Mouse (Mus musculus): ENCODE results near the gene Dusp10. TPM values are rescaled to one million over a fixed set of nuclear protein-coding genes. Genes with fewer than 3 reads are reported as not detected.

Dusp10 gene
- total RNA-seq, 2 experiments from 2014 or later = 20.2 to 32.6 TPM

GRCm38 (mm10) chr1:184030070-184030802 lies 17.1 kb downstream of the Dusp10 start:
- DNase-seq = no peak

GRCm38 (mm10) chr1:184032682-184033389 lies 19.7 kb downstream of the Dusp10 start:
- DNase-seq = no peak

GRCm38 (mm10) chr1:184033390-184034010 lies 20.4 kb downstream of the Dusp10 start:
- DNase-seq = peak; percentile 72

GRCm38 (mm10) chr1:184034011-184034557 lies 21.0 kb downstream of the Dusp10 start, which contains the start of gene 1700056E22Rik:
1700056E22Rik (minus strand) TSS chr1:184034301.
- DNase-seq = peak; percentile 99

GRCm38 (mm10) chr1:184034741-184035181 lies 21.7 kb downstream of the Dusp10 start:
- DNase-seq = no peak

- DNase-seq = no peak
Measured at GRCm38 (mm10) chr1:184035346-184035903, 22.3 kb downstream of the Dusp10 start.

GRCm38 (mm10) chr1:184037802-184038201 lies 24.7 kb downstream of the Dusp10 start:
- DNase-seq = no peak

- DNase-seq = peak; percentile 31
Measured at GRCm38 (mm10) chr1:184039301-184039700, 26.2 kb downstream of the Dusp10 start.

- peak; percentile 72 for DNase-seq
Measured at GRCm38 (mm10) chr1:184040181-184040580, 27.1 kb downstream of the Dusp10 start.

- DNase-seq = no peak
Measured at GRCm38 (mm10) chr1:184040906-184041305, 27.8 kb downstream of the Dusp10 start.

GRCm38 (mm10) chr1:184041778-184042573 lies 28.9 kb downstream of the Dusp10 start:
- DNase-seq = peak; percentile 67

- no peak for DNase-seq
Measured at GRCm38 (mm10) chr1:184042745-184043144, 29.6 kb downstream of the Dusp10 start.

- no peak for DNase-seq
Measured at GRCm38 (mm10) chr1:184043391-184043790, 30.3 kb downstream of the Dusp10 start.

- no peak for DNase-seq
Measured at GRCm38 (mm10) chr1:184046070-184046677, 33.1 kb downstream of the Dusp10 start.

GRCm38 (mm10) chr1:184047818-184048217 lies 34.7 kb downstream of the Dusp10 start:
- no peak for DNase-seq

GRCm38 (mm10) chr1:184048675-184049418 lies 35.7 kb downstream of the Dusp10 start:
- no peak for DNase-seq

GRCm38 (mm10) chr1:184051286-184051685 lies 38.2 kb downstream of the Dusp10 start:
- no peak for DNase-seq

- peak; percentile 82 for DNase-seq
Measured at GRCm38 (mm10) chr1:184051824-184052223, 38.7 kb downstream of the Dusp10 start.

- no peak for DNase-seq
Measured at GRCm38 (mm10) chr1:184052331-184052730, 39.2 kb downstream of the Dusp10 start.

GRCm38 (mm10) chr1:184053141-184053540 lies 40.0 kb downstream of the Dusp10 start:
- no peak for DNase-seq
